Mouse (Mus musculus) cortical plate, adult 2 months (tissue): ENCODE results near the gene Lix1l.

ENCODE experiments used
- CTCF ChIP-seq: fragments of 200-500 bp; IDR thresholded peaks from 2 replicates; pipeline ENCODE4 v1.5.1; 2011; ENCODE audit warnings: mild to moderate bottlenecking, control low read depth, low read length; ENCODE audit not compliant: insufficient read depth; ENCODE audit errors: extremely low read depth
- POLR2A ChIP-seq: fragments of 200-500 bp; IDR thresholded peaks from 2 replicates; pipeline ENCODE4 v1.6.1; 2011; ENCODE audit warnings: mild to moderate bottlenecking, low read length, control low read depth; ENCODE audit not compliant: insufficient read depth; ENCODE audit errors: extremely low read depth

- TF ChIP-seq CTCF (no peak), POLR2A (no peak)
Measured at GRCm38 (mm10) chr3:96559398-96559910, 41.5 kb upstream of the Lix1l start.
